Mouse (Mus musculus) ovary, postnatal 10 days (tissue): ENCODE measurements around the gene Exph5.

Source experiments
- DNase-seq: peaks from one replicate; pipeline ENCODE4 v3.0.0; 2022; ENCODE audit warnings: low spot score

The Exph5 gene

DNA sequence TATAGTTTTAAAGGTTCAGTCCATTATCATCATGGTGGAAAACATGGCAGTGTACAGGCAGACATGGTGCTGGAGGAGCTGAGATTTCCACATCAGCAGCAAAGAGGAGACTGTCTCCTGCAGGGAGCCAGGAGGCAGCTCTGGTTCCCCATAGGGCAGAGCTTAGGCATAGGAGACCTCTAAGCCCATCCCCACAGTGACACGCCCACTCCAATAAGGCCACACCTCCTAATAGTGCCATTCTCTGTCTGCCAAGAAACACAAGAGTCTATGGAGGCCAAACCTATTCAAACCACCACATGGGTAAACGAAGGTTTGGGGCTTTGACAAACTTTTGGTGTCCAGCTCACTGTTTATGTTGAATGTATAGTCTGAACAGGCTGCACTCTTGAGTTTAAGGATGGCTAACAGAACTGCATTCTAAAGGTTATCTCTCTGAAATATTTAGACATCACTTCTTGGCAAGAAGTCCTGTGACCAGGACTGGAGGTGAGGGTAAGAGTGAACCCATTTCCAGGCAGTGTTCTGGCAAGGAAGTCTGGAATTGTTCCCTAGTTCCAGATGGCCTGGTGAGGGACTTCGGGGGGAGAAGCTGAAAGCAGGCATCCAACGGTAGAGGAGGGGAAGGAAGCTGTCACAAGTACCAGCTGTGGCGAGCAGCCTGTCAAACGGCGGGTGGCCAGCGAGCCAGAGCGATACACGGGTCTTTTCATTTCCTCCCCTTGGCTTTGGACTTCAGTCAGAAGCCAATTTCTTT is 19.6 kb downstream of the Exph5 start:
- no peak for DNase-seq

DNA sequence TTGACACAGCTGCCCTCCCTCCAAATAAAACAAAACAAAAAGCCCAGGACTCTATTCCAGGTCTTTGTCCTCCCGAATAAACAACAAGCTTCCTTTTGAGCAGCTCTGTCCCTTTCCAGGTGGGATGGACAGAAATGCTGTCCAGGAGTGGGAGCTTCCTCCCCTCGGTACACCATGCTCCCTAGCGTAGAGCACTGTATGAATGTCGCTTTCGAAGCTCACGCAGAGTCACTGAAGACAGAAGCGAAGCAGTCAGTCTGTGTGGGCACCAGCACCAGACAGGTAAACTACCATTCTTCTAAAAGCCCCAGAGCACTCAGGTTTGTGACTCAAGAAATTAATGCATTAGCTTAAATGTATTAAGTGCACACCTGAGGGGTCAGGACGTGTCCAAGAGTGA is 20.2 kb downstream of the Exph5 start:
- DNase-seq: no peak

DNA sequence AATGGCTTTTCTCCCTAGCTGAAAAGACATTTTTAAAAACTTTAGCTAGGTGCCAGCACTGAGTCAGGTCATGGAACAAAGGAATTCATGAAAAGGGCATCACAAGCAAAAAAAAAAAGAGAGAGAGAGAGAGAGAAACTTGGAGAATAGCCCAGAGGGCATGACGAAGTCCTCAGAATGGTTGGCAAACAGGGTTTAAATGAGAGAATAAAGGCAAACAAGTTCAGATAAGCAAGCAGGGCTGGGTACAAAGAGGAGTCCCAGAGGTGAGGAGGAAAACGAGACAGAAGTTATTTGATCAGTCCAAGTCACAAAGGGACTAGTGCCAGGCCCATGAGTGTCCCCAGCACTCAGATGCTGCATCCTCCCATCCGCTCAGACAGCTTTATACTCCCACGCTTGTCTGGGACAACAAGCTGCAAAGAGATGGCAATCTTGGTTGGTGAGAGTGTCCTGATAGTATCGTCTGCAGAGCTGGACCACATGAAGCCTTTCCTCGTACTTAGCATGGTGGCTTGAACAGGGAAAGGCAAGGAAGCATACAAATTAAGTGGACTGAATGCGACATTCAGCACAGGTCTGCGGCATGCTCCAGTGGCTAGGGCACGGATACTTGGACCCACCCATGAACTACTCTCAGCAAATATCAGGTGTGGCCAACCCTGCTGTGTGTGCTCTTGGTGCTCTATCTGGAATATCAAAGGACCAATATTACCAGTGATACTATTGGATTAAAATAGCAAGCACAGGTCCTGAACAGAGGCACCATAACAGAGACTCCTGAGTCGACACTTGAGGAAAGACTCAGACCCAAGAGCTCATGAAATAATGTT is 22.2 kb downstream of the Exph5 start:
- no peak for DNase-seq

DNA sequence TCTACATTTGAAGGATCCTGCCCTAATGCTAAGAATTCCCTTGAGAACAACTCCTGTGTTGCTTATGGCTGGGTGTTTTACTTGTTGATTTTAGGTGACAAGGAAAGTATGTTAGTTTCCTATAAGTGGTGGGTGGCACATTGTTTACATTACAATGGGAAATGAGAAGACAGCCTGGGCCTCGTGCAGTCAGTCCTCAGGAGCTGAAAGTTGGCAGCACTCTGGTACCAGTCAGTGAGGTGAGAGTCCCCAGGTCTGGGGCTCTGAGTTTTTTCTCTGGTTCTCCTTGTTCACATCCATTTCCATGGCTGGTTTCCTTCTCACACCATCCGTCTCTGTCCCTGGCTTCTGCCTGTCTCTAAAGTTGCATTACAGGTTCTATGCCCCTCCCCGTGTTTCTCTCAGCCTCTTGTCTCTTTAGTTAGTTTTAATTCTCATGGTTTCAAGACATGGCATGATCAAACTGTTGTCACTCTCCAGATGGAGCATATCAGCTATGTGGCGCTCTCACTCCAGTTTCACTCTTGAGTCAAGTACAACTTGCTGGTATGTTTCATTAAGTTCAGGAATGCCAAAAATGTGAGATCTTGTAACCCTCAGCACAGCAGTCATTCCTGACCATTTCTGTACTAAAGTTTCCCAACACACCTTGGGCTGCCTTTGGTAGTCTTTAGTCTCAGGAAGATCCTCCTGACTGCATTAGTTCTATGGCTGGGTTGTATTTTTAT is 24.1 kb downstream of the Exph5 start:
- no peak for DNase-seq

DNA sequence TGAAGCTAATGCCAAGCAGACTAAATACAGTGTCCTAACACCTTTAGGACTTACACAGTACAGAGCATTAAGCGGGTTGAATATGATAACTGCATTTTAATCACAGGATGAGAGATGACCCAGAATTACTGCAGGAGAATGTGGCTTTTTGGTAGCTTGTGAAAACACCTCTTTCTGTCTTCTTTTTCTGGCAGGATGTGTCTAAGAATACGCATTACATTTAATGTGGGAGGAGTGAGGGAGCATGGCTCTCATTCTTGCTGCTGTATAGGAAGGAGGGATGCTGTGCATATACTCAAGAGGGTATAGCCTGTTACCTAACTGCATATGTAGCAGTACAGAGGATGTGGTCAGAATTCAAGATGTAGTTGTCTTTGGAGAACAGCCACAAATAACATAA is 26.7 kb downstream of the Exph5 start:
- no peak for DNase-seq

DNA sequence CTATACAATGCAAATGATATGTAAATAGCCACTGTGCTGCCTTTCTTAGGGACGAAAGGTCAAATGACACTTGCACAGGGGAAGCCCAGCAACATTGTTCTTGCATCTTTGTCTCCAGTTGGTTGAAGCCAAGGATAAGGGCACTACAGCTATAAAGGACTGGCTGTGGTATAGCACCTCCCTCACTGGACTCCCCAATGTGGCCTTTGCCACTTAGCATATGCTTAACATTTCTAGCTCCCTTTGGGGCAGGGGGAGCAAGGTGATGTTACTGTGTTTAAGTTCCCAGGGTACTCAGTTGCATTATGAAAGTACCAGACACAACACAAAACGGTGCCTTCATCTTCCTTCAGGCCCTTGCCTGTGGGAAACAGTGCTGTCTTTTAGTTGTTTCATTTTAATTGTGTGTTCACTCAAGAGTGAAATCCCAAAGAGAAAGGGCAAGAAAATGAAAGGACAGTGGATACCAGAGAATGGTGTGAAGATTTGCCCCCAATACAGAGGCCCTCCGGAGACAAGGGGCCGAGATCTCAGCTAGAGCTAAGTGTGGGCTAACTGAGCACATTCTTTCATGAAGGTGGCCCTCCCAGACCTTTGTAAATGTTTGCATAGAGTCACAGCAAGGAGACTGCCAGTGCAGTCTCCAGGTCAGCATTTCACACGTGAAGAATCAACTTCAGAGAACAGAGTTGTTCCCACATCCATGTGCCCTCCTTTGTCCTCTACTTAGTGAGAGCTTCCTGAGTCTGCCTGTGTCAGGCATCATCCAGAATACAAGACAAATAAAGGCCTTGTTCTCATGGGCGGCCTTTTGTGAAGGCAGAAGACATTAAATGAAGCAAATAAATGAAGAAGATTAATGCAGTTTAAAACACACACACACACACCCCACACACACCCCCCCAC is 28.1 kb downstream of the Exph5 start:
- no peak for DNase-seq

DNA sequence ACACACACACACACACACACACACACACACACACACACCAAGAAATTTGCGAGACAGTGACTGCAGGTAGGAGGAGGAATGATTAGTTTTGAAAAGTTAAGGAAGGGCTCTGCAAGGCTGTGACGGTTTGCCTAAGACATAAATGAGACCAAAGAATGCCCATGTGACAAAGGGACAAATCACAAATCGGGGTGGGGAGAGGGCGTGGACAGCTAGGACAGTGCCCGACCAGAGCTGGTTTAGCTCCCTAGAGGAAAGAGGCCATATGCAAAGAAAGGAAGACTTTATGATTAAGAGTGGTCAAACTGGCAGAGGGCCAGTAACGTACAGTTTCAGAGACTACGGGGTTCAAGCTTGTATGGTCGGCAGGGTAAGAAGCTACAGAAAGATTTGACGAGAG is 28.8 kb downstream of the Exph5 start:
- DNase-seq: no peak

DNA sequence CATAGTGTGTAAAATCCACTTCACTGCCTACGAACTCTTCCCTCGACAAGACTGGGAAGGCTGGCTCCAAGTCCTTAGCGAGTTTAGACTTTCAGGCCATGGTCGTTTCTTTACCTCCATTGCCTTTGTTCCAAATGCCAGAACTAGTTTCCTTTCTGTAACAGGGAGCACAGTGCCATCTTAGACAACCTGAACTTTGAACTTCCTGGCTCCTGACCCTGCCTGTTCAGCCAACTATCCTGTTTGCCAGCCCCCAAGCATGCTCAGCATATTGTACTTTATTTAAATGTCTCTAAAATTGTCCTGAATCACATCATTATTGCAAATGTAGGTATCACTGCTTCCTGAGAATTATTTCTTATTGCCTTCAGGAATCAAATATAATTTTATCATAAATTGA is 32.0 kb downstream of the Exph5 start:
- no peak for DNase-seq

DNA sequence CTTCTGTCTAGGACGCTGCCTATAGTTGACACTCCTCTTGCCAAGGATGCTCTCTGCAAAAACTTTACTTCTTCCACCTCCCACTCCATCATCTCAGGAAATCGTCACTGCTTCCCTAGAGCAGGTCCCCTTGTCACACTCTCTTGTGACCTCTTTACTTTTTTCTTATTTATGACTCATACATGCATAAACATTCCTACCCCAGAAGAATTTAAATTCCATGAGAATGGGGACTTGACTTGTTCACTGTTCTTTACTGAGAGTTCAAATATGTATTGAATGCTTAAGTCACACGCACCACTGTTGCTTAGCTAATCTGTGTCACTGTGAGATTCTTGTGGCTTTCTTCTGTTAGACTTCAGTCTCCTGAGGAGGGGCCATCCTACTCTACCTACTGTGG is 33.7 kb downstream of the Exph5 start:
- no peak for DNase-seq

DNA sequence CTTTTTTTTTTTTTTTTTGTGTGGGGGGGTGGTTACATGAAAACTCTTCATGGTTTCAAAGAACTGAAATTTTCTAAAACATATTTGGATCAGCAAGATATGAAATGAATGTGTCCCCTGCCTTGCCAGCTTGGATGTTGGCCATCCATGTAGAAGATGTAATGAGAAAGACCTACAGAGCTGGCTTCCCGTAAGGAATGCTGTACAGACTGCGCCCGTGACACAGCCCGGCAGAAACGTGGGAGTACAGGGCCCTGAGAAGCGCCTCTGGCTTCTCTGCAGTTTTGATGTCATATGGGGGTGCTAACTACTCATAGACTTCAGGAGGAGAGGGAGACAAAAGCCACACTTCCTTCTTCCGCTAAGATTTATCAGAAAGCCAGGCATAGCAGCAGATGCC is 38.1 kb downstream of the Exph5 start:
- no peak for DNase-seq

DNA sequence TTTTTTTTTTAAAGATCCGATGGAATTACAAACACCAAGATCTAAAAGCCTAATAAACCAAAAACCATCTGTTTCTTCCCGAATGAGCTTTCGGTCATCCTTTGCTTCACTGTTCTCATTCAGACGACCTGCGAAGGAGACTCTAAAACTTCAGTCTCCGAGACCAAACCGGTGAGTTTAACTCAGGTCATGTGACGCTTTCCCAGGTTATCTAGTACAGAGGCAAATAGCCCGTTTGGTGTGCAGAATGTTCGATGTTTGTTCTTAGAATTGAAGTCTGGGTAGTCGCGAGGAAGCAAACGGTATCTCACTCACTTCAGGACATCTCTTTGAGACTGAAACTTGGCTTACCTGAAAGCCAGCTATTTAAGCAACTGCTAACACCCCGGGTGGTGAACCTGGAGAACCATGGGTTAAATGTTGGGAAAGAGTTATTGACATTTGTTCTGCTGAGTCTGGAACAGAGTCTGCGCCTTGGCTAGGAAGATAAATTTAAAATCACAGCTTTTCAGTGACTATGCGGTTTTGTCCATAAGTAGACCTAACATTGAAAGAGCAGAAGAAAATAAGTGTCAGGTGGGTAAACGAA is 39.0 kb downstream of the Exph5 start:
- DNase-seq: no peak

DNA sequence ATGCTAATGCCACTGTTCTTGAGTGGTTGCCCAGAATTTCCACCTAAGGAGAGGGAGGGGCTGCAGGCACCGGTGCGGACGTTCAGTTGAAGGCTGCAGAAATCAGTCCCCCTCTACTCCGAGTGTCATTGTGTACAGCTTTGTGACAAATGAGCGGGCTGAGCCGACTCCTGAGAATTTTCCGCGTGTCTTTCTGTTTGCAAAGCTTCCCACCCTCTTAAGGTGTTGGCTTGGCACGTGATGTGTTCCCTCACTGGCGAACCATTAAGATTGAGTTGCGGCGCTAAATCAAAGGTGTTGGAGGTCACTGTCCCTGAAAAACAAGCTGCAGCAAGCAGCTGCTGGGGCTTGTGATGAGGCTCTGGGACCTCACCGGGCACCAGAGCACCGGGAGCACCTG is 39.5 kb downstream of the Exph5 start:
- peak; percentile 9 for DNase-seq

DNA sequence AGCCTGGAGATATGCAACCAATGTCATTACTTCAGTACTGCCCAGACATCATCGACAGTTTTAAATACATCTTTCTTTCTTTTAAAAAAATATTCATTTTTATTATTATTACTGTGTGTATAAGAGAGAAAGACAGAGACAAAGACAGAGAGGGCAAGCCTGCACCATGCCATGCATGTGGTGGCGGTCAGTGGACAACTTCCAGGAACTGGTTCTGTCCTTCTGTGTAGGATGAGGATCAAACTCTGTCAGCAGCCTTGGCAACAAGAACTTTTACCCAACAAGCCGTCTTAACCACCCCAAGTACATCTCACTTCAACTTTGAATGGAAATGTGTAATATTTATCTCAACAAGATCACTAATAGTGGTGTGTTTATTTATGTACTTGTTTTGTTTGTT is 40.5 kb downstream of the Exph5 start:
- no peak for DNase-seq

DNA sequence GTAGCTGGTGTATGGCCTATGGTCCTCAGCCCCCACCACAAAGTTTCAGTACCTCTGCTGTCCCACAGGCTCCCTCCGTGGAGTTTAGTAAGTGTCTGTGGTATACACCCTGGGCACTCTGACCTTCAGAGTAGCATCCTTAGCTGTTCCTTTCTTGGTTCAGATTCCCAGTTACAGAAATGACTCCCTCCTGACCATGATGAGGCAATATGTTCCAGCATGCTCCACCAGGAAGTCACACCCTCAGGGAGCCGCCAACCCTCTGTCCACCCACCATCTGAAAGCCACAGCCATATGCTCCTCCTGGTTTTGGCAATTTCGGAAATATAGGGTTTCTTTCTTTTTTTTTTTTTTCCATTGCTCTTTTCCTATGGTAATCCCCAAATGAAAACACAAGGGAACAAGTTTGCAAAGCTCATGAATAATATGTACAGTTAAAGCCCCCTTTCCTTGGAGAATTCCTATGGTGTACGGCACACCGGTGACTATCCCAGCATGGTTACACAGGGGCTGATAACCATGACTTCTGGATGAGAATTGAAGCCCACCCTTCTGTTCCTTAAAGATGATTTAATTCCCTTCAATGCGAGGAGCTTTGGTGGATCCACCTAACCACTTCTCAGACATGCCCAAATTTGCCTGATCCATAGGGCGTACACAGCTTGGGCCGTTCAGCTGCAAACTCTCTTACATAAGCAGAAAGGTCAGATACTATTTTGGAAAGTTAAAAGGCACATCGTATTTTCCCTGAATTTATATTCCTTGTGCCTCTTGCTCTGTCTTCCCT is 43.4 kb downstream of the Exph5 start:
- DNase-seq: no peak

DNA sequence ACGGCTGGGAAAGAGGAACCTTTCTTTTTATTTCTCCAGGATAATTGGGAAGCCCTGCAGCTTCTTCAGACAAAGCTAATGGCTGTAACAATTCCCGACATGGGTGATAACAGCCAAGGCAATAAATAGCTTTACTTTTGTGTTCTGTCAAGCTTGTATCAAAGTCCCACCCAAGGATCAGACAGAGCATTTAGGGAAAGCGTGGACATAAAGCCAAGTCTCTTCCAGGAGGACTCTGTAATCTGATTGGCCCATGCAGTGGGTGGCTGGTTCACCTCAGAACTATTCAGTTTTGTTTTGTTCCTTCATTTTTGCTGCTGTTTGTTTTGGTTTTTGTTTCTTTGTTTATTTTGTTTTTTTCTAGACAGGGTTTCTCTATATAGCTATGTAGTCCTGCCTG is 44.3 kb downstream of the Exph5 start:
- no peak for DNase-seq

DNA sequence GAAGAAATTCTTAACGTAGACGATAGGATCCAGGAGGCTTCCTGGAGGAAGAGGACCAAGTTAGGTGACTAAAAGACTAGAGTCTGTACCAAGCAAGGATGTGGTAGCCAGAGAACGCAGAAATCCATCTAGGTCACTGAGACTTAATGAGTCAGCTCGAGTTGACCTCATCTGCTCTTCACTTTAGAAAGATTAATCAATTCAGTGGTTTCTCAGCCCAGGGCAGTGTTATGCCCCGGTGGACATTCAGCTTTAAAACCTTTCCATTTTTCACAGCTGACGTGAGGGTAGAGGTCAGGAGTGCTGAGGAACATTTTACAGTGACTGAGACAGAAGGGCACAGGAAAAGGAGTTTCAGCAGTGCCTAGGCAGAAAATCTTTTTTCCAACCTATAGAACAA is 44.9 kb downstream of the Exph5 start:
- no peak for DNase-seq

DNA sequence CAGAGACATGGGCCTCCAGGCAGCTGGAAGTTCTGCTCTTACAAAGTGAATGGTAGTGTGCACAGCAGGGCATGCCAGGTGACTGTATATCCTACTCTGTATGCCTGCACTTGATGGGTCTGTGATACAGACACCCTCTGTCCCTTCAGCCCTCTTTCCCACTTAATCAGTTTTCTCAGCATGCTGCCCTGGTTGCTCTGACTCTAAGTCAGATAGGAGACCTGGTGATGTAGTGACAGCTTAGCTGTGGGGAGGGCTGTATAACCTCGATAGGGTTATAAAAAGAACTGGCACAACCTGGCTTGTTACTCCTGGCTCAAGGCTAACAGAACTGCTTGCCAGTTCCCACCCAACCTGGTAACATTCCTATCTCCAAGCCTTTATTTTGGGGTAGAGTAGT is 47.7 kb downstream of the Exph5 start:
- no peak for DNase-seq

DNA sequence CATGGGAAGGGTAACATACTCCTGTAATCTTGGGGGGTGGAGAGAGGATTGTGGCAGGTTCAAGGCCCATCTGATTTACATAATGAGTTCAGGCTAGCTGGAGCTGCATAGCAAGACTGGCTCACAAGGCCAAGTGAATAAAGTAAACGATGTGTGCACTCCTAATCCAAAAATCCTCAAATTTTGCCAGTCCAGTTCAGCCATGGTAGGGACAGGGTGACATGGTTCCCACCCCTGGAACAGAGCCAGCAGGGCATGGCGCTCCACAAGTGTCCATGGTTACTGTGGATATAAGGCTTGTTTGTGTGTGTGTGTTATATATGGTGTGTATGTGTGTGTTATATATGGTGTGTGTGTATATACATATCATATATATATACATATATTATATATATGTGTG is 48.9 kb downstream of the Exph5 start:
- DNase-seq: no peak

DNA sequence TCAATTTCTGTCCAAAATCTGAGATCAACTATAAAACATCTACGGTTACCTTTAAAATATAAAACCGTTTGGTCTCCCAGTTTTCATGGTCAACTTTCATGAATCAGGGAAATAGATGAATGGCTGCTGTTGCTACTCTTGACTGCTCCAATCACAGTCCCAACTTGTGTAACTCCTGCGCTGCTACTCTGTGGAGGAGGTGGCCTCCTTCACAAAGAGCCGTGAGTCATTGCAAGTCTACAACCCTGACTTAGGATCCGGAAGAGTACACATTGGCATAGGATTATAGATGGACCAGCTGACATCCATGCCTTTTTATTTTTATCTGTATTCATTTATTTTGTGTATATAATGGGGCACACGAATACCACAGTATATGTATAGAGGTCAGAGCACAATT is 50.4 kb downstream of the Exph5 start:
- no peak for DNase-seq

DNA sequence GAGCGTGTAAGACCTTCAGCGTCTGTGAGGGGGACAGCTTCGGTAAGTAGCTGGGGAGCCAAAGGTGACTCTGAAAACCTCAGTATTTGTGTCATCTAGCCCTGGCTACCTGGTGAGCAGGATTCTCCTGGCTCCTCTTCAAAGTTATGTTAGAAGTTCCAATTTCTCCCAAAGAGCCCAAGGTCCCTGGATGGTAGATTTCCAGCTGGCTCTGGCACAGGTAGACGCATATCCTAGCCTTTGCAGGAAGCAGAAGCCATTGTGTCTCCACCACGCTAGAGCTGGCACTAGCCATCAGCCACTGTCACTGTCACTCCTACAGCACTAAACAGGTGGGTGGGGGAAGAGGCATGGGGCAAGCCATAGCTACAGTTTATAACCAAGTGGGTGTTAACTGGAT is 51.7 kb downstream of the Exph5 start:
- DNase-seq: no peak
